Mouse (Mus musculus): ENCODE data around the gene Ppil1. TPM values are rescaled to one million over a fixed set of nuclear protein-coding genes. Genes with fewer than 3 reads are reported as not detected.
"Not testable (repeated sequence)": the region's sequence is repeated elsewhere in the genome, so short reads cannot be mapped to it uniquely, and the experiment has no call there.

Gene Ppil1
- total RNA-seq, 2 experiments from 2014 or later, result 28.8 to 33.5 TPM

GRCm38 (mm10) chr17:29282216-29282952, 18.4 kb upstream of the Ppil1 start:
- intact Hi-C loops (cut with DNase I), result no loop called here
- DNase-seq, result no peak

- intact Hi-C loops (cut with DNase I), result no loop called here
- DNase-seq, result no peak
Observed at GRCm38 (mm10) chr17:29281541-29281940, 17.6 kb upstream of the Ppil1 start.

- intact Hi-C loops (cut with DNase I), result no loop called here
- no peak for DNase-seq
Observed at GRCm38 (mm10) chr17:29280422-29280821, 16.4 kb upstream of the Ppil1 start.

GRCm38 (mm10) chr17:29273889-29274288, 9.9 kb upstream of the Ppil1 start:
- peak; percentile 40 to 62 for DNase-seq
- intact Hi-C loops (cut with DNase I), result no loop called here

- intact Hi-C loops (cut with DNase I), result no loop called here
Observed at GRCm38 (mm10) chr17:29273156-29273555, 9.2 kb upstream of the Ppil1 start.

GRCm38 (mm10) chr17:29270148-29270698, 6.2 kb upstream of the Ppil1 start:
- intact Hi-C loops (cut with DNase I), result no loop called here
- DNase-seq, result no peak

More at GRCm38 (mm10) chr17:29273156-29273555, 9.2 kb upstream of the Ppil1 start:
- DNase-seq, result no peak

- DNase-seq, result no peak
Observed at GRCm38 (mm10) chr17:29269349-29269706, 5.3 kb upstream of the Ppil1 start.

GRCm38 (mm10) chr17:29268682-29269348, 4.8 kb upstream of the Ppil1 start, which contains the start of gene BC004004:
Gene BC004004 (plus strand): TSS chr17:29268788.
- intact Hi-C loops (cut with DNase I), result loop anchor here (1.0 to 5.0 kb wide), 2 partner anchors 102 to 243 kb away; no protein-coding TSS in a partner anchor
- peak; percentile 96 to 97 for DNase-seq

More at GRCm38 (mm10) chr17:29269349-29269706, 5.3 kb upstream of the Ppil1 start:
- intact Hi-C loops (cut with DNase I), result loop anchor here (5.0 kb wide), 1 partner anchor 243 kb away; no protein-coding TSS in a partner anchor

GRCm38 (mm10) chr17:29267931-29268681, 4.1 kb upstream of the Ppil1 start:
- intact Hi-C loops (cut with DNase I), result loop anchor here (1.0 to 5.0 kb wide), 2 partner anchors 103 to 244 kb away; no protein-coding TSS in a partner anchor
- no peak for DNase-seq

- intact Hi-C loops (cut with DNase I), result loop anchor here (5.0 kb wide), 1 partner anchor 245 kb away; no protein-coding TSS in a partner anchor
- not testable (repeated sequence) for DNase-seq
Observed at GRCm38 (mm10) chr17:29267040-29267439, 3.1 kb upstream of the Ppil1 start.

GRCm38 (mm10) chr17:29264760-29265159, 774 bp upstream of the Ppil1 start:
- intact Hi-C loops (cut with DNase I), result loop anchor here (5.0 kb wide), 1 partner anchor 248 kb away; no protein-coding TSS in a partner anchor
- no peak for DNase-seq

- intact Hi-C loops (cut with DNase I), result no loop called here
- DNase-seq, result no peak
Observed at GRCm38 (mm10) chr17:29263417-29263816, 569 bp downstream of the Ppil1 start.

GRCm38 (mm10) chr17:29262259-29262649, 1.7 kb downstream of the Ppil1 start:
- DNase-seq, result no peak
- intact Hi-C loops (cut with DNase I), result no loop called here

GRCm38 (mm10) chr17:29261603-29262258, 2.3 kb downstream of the Ppil1 start:
- intact Hi-C loops (cut with DNase I), result no loop called here
- no peak for DNase-seq

GRCm38 (mm10) chr17:29260501-29260900, 3.5 kb downstream of the Ppil1 start:
- DNase-seq, result no peak
- intact Hi-C loops (cut with DNase I), result no loop called here

GRCm38 (mm10) chr17:29259489-29259888, 4.5 kb downstream of the Ppil1 start:
- intact Hi-C loops (cut with DNase I), result no loop called here
- DNase-seq, result peak; percentile 84 to 88

GRCm38 (mm10) chr17:29258921-29259320, 5.1 kb downstream of the Ppil1 start:
- intact Hi-C loops (cut with DNase I), result no loop called here
- DNase-seq, result no peak

GRCm38 (mm10) chr17:29258025-29258558, 5.9 kb downstream of the Ppil1 start:
- intact Hi-C loops (cut with DNase I), result no loop called here
- no peak for DNase-seq

GRCm38 (mm10) chr17:29257001-29257511, 6.9 kb downstream of the Ppil1 start:
- DNase-seq, result peak; percentile 58 to 74
- intact Hi-C loops (cut with DNase I), result no loop called here

Measured in heart, postnatal 14 days (tissue).